Mouse (Mus musculus) left cerebral cortex, postnatal 25 days (tissue): ENCODE measurements around the gene Serpina3c. TPM values are rescaled to one million over a fixed set of nuclear protein-coding genes. Genes with fewer than 3 reads are reported as not detected.
"Not testable (repeated sequence)": the region's sequence is repeated elsewhere in the genome, so short reads cannot be mapped to it uniquely, and the experiment has no call there.

Experiments
- DNase-seq, 2 experiments: peaks; one replicate each; pipeline ENCODE4 v3.0.0; 2022; ENCODE audit warnings: low spot score in 2 of 2, mixed read lengths in 1 of 2
- intact Hi-C: fragments of 180-260 bp; cut with DNase I; formaldehyde crosslinking; loops from one replicate; pipeline ENCODE4 v1.15.1; 2025
- total RNA-seq, 2 experiments: library from RNA; stranded (reverse); gene quantifications; 2 replicates each; pipeline ENCODE4 v1.2.3; 2021

The Serpina3c gene
- total RNA-seq, 2 experiments from 2014 or later: 0.18 TPM; not detected in 1

- intact Hi-C loops: no loop called here
- DNase-seq: no peak
Measured at GRCm38 (mm10) chr12:104123097-104123496, 30.6 kb downstream of the Serpina3c start.

- DNase-seq: no peak
- intact Hi-C loops: no loop called here
Measured at GRCm38 (mm10) chr12:104114921-104115579, 38.6 kb downstream of the Serpina3c start.

GRCm38 (mm10) chr12:104112333-104112732, 41.3 kb downstream of the Serpina3c start, which contains the start of gene Serpina3a:
Gene Serpina3a (plus strand): TSS chr12:104112724.
- intact Hi-C loops, DNase-seq: not testable (repeated sequence)

- no peak for DNase-seq
- intact Hi-C loops: no loop called here
Measured at GRCm38 (mm10) chr12:104108507-104108906, 45.2 kb downstream of the Serpina3c start.

GRCm38 (mm10) chr12:104106919-104107318, 46.8 kb downstream of the Serpina3c start:
- no peak for DNase-seq

GRCm38 (mm10) chr12:104105847-104106246, 47.8 kb downstream of the Serpina3c start:
- intact Hi-C loops: no loop called here

More at GRCm38 (mm10) chr12:104106919-104107318, 46.8 kb downstream of the Serpina3c start:
- intact Hi-C loops: no loop called here

GRCm38 (mm10) chr12:104100768-104101167, 52.9 kb downstream of the Serpina3c start, which contains the start of gene Serpina5:
Gene Serpina5 (plus strand): TSS chr12:104101113.
- intact Hi-C loops: no loop called here
- DNase-seq: no peak

More at GRCm38 (mm10) chr12:104105847-104106246, 47.8 kb downstream of the Serpina3c start:
- no peak for DNase-seq

Other genes starting within 250 kb of the Serpina3c start
- gene Serpina1c, start 249.0 kb downstream of the Serpina3c start, total RNA-seq: not detected
- not detected for gene Serpina1e, start 194.9 kb downstream of the Serpina3c start, total RNA-seq
- gene Serpina11, start 163.9 kb downstream of the Serpina3c start, total RNA-seq: not detected
- 1 to 10 TPM in 1 of 2 experiments, under 1 TPM in 1; 0.60 to 8.6 TPM for gene Serpina9, start 140.1 kb downstream of the Serpina3c start, total RNA-seq
- gene Serpina12, start 109.4 kb downstream of the Serpina3c start, total RNA-seq: not detected
- not detected for gene Serpina5, start 52.8 kb downstream of the Serpina3c start, total RNA-seq
- not detected for gene Serpina3a, start 41.1 kb downstream of the Serpina3c start, total RNA-seq
- not detected for gene Serpina3b, start 25.9 kb downstream of the Serpina3c start, total RNA-seq
- not detected for gene Serpina3f, start 60.7 kb upstream of the Serpina3c start, total RNA-seq
- not detected for gene Serpina3g, start 82.4 kb upstream of the Serpina3c start, total RNA-seq
- gene Serpina3i, start 109.3 kb upstream of the Serpina3c start, total RNA-seq: not detected
- gene Serpina3j, start 160.7 kb upstream of the Serpina3c start, total RNA-seq: not detected
- gene Serpina3k, start 184.6 kb upstream of the Serpina3c start, total RNA-seq: not detected
- gene Serpina3m, start 184.6 kb upstream of the Serpina3c start, total RNA-seq: under 1 TPM in 1 of 2 experiments, not detected in 1; 0.25 TPM